Mouse (Mus musculus) adrenal gland, postnatal 4 days (tissue): Measurements from ENCODE around the gene Zfp111. TPM values are rescaled to one million over a fixed set of nuclear protein-coding genes. Genes with fewer than 3 reads are reported as not detected.

ENCODE experiments used
- DNase-seq, 2 experiments: peaks; one replicate each; pipeline ENCODE4 v3.0.0; 2021 to 2022; ENCODE audit warnings: low spot score in 2 of 2, mixed read lengths in 2 of 2
- total RNA-seq, 2 experiments: library from RNA; stranded (reverse); gene quantifications; 2 replicates each; pipeline ENCODE4 v1.2.3; 2021

Gene Zfp111
- total RNA-seq, 2 experiments from 2014 or later: 14.2 to 15.7 TPM

- no peak for DNase-seq
Observed at GRCm38 (mm10) chr7:24153272-24153671, 58.0 kb downstream of the Zfp111 start.

Other genes with a start within 250 kb of the Zfp111 start
- not detected for gene Vmn1r181, start 236.8 kb downstream of the Zfp111 start, total RNA-seq
- gene V1rd19, start 209.8 kb downstream of the Zfp111 start, total RNA-seq: not detected
- gene Vmn1r183, start 158.2 kb downstream of the Zfp111 start, total RNA-seq: not detected
- 10 to 100 TPM; 19.9 to 20.8 TPM for gene Zfp180, start 129.5 kb downstream of the Zfp111 start, total RNA-seq
- 1 to 10 TPM; 6.0 TPM for gene Zfp112, start 99.1 kb downstream of the Zfp111 start, total RNA-seq
- gene Zfp235, start 77.3 kb downstream of the Zfp111 start, total RNA-seq: 10 to 100 TPM; 12.4 to 12.8 TPM
- gene Zfp114, start 36.4 kb downstream of the Zfp111 start, total RNA-seq: 1 to 10 TPM; 1.6 to 1.7 TPM
- gene Zfp109, start 26.1 kb upstream of the Zfp111 start, total RNA-seq: 1 to 10 TPM; 3.9 to 4.1 TPM
- 1 to 10 TPM; 3.9 to 4.2 TPM for gene Zfp108, start 43.4 kb upstream of the Zfp111 start, total RNA-seq
- gene Zfp93, start 59.0 kb upstream of the Zfp111 start, total RNA-seq: 1 to 10 TPM; 6.0 to 6.6 TPM
- 10 to 100 TPM; 18.3 to 19.5 TPM for gene Zfp61, start 89.8 kb upstream of the Zfp111 start, total RNA-seq
- 1 to 10 TPM; 5.8 to 7.0 TPM for gene Zfp94, start 105.2 kb upstream of the Zfp111 start, total RNA-seq
- under 1 TPM; 0.36 to 0.37 TPM for gene Tescl, start 122.5 kb upstream of the Zfp111 start, total RNA-seq
- gene Lypd5, start 137.8 kb upstream of the Zfp111 start, total RNA-seq: not detected
- 1 to 10 TPM; 3.0 to 7.3 TPM for gene Kcnn4, start 158.8 kb upstream of the Zfp111 start, total RNA-seq
- gene Smg9, start 188.2 kb upstream of the Zfp111 start, total RNA-seq: 10 to 100 TPM; 25.6 to 32.3 TPM
- not detected for gene Irgc1, start 240.9 kb upstream of the Zfp111 start, total RNA-seq